Mouse (Mus musculus): ENCODE measurements around the gene Msl1.

Msl1 gene

GRCm38 (mm10) chr11:98846865-98847604 lies 51.7 kb downstream of the Msl1 start:
- no peak for DNase-seq

GRCm38 (mm10) chr11:98849196-98849894 lies 54.0 kb downstream of the Msl1 start:
- DNase-seq: no peak

- peak in 1 of 2 experiments; percentile 40 for DNase-seq
Measured at GRCm38 (mm10) chr11:98850100-98851093, 55.1 kb downstream of the Msl1 start.

GRCm38 (mm10) chr11:98854116-98854515 lies 58.8 kb downstream of the Msl1 start:
- DNase-seq: no peak

GRCm38 (mm10) chr11:98854659-98855058 lies 59.3 kb downstream of the Msl1 start:
- DNase-seq: no peak

Data from cerebellum, postnatal 25 days (tissue).